Mouse (Mus musculus): ENCODE measurements around the gene Ldlr. TPM values are rescaled to one million over a fixed set of nuclear protein-coding genes. Genes with fewer than 3 reads are reported as not detected.

The Ldlr gene
- polyA plus RNA-seq, 1 experiment from 2014 or later, result 18.8 TPM

Other genes with a start within 250 kb of the Ldlr start
- 52.7 and 54.6 TPM in 2 replicates for gene Tmed1, start 213.2 kb upstream of the Ldlr start, polyA plus RNA-seq (2015; fragmentation: Nextera tagmentation; extraction: Ambion mirVana)
- gene AB124611, start 197.3 kb upstream of the Ldlr start, polyA plus RNA-seq (2015; fragmentation: Nextera tagmentation; extraction: Ambion mirVana), result 2.8 and 3.5 TPM in 2 replicates
- gene Carm1, start 176.6 kb upstream of the Ldlr start, polyA plus RNA-seq (2015; fragmentation: Nextera tagmentation; extraction: Ambion mirVana), result 26.5 and 27.8 TPM in 2 replicates
- 58.2 and 58.4 TPM in 2 replicates for gene Timm29, start 130.8 kb upstream of the Ldlr start, polyA plus RNA-seq (2015; fragmentation: Nextera tagmentation; extraction: Ambion mirVana)
- 22.7 and 24.8 TPM in 2 replicates for gene Yipf2, start 130.7 kb upstream of the Ldlr start, polyA plus RNA-seq (2015; fragmentation: Nextera tagmentation; extraction: Ambion mirVana)
- gene Smarca4, start 107.3 kb upstream of the Ldlr start, polyA plus RNA-seq (2015; fragmentation: Nextera tagmentation; extraction: Ambion mirVana), result 162 and 165 TPM in 2 replicates
- 35.1 and 42.8 TPM in 2 replicates for gene Spc24, start 36.8 kb downstream of the Ldlr start, polyA plus RNA-seq (2015; fragmentation: Nextera tagmentation; extraction: Ambion mirVana)
- gene Kank2, start 75.3 kb downstream of the Ldlr start, polyA plus RNA-seq (2015; fragmentation: Nextera tagmentation; extraction: Ambion mirVana), result 3.2 and 3.7 TPM in 2 replicates
- 0.51 TPM in 1 of 2 replicates, not detected in the other for gene Angptl8, start 112.0 kb downstream of the Ldlr start, polyA plus RNA-seq (2015; fragmentation: Nextera tagmentation; extraction: Ambion mirVana)
- 11.8 and 12.0 TPM in 2 replicates for gene Dock6, start 129.2 kb downstream of the Ldlr start, polyA plus RNA-seq (2015; fragmentation: Nextera tagmentation; extraction: Ambion mirVana)
- 37.4 and 39.5 TPM in 2 replicates for gene Rab3d, start 194.7 kb downstream of the Ldlr start, polyA plus RNA-seq (2015; fragmentation: Nextera tagmentation; extraction: Ambion mirVana)
- gene Ccdc159, start 204.0 kb downstream of the Ldlr start, polyA plus RNA-seq (2015; fragmentation: Nextera tagmentation; extraction: Ambion mirVana), result 5.4 and 11.9 TPM in 2 replicates
- gene Tmem205, start 204.1 kb downstream of the Ldlr start, polyA plus RNA-seq (2015; fragmentation: Nextera tagmentation; extraction: Ambion mirVana), result 47.7 and 54.8 TPM in 2 replicates
- 74.1 and 89.9 TPM in 2 replicates for gene Plppr2, start 213.6 kb downstream of the Ldlr start, polyA plus RNA-seq (2015; fragmentation: Nextera tagmentation; extraction: Ambion mirVana)
- gene Swsap1, start 232.3 kb downstream of the Ldlr start, polyA plus RNA-seq (2015; fragmentation: Nextera tagmentation; extraction: Ambion mirVana), result 9.0 and 12.5 TPM in 2 replicates
- 1.6 and 1.8 TPM in 2 replicates for gene Epor, start 240.0 kb downstream of the Ldlr start, polyA plus RNA-seq (2015; fragmentation: Nextera tagmentation; extraction: Ambion mirVana)